Comparison of ENCODE assay signal across 20 mouse cellular contexts in genomic region chr11:86662986-86663895, GRCm38 (mm10). TPM values are rescaled to one million over a fixed set of nuclear protein-coding genes. Genes with fewer than 3 reads are reported as not detected.
A peak's percentile ranks its signal among the peaks of the same experiment; 100 is the strongest.
DNase-seq lines count a peak whose midpoint lies in the region; ATAC-seq and TF ChIP-seq lines count a peak whose summit lies in the region.
"Had no signal": no experiment of that assay in that cellular context is flagged by ENCODE, and none has a peak within 500 bp of the region (broad histone marks: within the 10 kb centered on the region; RNA-seq: fewer than 3 reads in every experiment).

No protein-coding gene starts in this region.

- no peak overlapping the region for H3K27ac ChIP-seq in intestine, embryonic 15.5 days
- H3K27ac ChIP-seq in intestine, postnatal 0 days (ENCODE audit: low read depth, low read length): no peak overlapping the region
- H3K27ac ChIP-seq in liver, embryonic 12.5 days: peak overlapping the region; percentile 98
- H3K27ac ChIP-seq: hindbrain, embryonic 13.5 days; limb, embryonic 10.5 days; lung, embryonic 15.5 days had no signal

- H3K4me2 ChIP-seq in intestine, embryonic 15.5 days (replicated peaks): no peak overlapping the region
- no peak overlapping the region for H3K4me2 ChIP-seq in intestine, postnatal 0 days (replicated peaks; ENCODE audit: low read depth)
- H3K4me2 ChIP-seq in liver, embryonic 12.5 days: peak overlapping the region; percentile 63
- H3K4me2 ChIP-seq: hindbrain, embryonic 13.5 days; lung, embryonic 15.5 days had no signal

- TF ChIP-seq CTCF in intestine, postnatal 0 days (IDR thresholded peaks at IDR 0.05; ENCODE audit: low read depth): no peak

- H3K4me1 ChIP-seq in intestine, embryonic 15.5 days (replicated peaks): no peaks in the 10 kb centered on the region
- H3K4me1 ChIP-seq in intestine, postnatal 0 days (replicated peaks; ENCODE audit: control insufficient read depth, insufficient read depth, low read length): no peaks in the 10 kb centered on the region
- H3K4me1 ChIP-seq in liver, embryonic 12.5 days: peaks cover 74% of the 10 kb centered on the region
- H3K4me1 ChIP-seq: hindbrain, embryonic 13.5 days; limb, embryonic 10.5 days; lung, embryonic 15.5 days had no signal

- H3K36me3 ChIP-seq in intestine, embryonic 15.5 days: peaks cover 3% of the 10 kb centered on the region; the same call in 1 of the 2 replicates
- peaks cover 44% of the 10 kb centered on the region for H3K36me3 ChIP-seq in intestine, postnatal 0 days (ENCODE audit: control insufficient read depth, insufficient read depth)
- peaks cover 62% of the 10 kb centered on the region for H3K36me3 ChIP-seq in liver, embryonic 12.5 days

- no peaks in the 10 kb centered on the region for H3K27me3 ChIP-seq in intestine, embryonic 15.5 days (replicated peaks)
- no peaks in the 10 kb centered on the region for H3K27me3 ChIP-seq in intestine, postnatal 0 days (replicated peaks; ENCODE audit: control insufficient read depth, insufficient read depth, low read length)
- H3K27me3 ChIP-seq in liver, embryonic 12.5 days (replicated peaks): no peaks in the 10 kb centered on the region
- H3K27me3 ChIP-seq: hindbrain, embryonic 13.5 days; lung, embryonic 15.5 days; megakaryocyte, embryonic 14.5 days had no signal

- WGBS in intestine, embryonic 15.5 days: 93% methylated on average over 8 of the region's 8 CpGs
- 91% methylated on average over 8 of the region's 8 CpGs for WGBS in intestine, postnatal 0 days
- 31% methylated on average over 8 of the region's 8 CpGs for WGBS in liver, embryonic 12.5 days (ENCODE audit: insufficient replicate concordance)

- H3K9ac ChIP-seq in intestine, embryonic 15.5 days: no peak overlapping the region
- no peak overlapping the region for H3K9ac ChIP-seq in intestine, postnatal 0 days (ENCODE audit: low read depth, low read length)
- H3K9ac ChIP-seq in liver, embryonic 12.5 days: peak overlapping the region; percentile 57; the same call in 1 of the 2 replicates
- H3K9ac ChIP-seq: forebrain, postnatal 0 days; hindbrain, embryonic 13.5 days; lung, embryonic 15.5 days had no signal

- DNase-seq in c-Kit-positive CD71-positive TER-119-negative erythroid progenitor cells, embryonic 14.5 days (ENCODE audit: low read depth): peak; percentile 75
- DNase-seq in spleen, postnatal 10 days (ENCODE audit: low spot score in 2 of 2): peak; percentile 32 to 45
- no peak for DNase-seq in urinary bladder, postnatal 14 days (ENCODE audit: low spot score)
- DNase-seq in right cerebral cortex, postnatal 10 days (ENCODE audit: low spot score in 2 of 2): no peak
- DNase-seq: adrenal gland, postnatal 10 days; cerebellum, adult 9-11 months; embryo, embryonic 11 days; forebrain, postnatal 0 days; gastrocnemius, postnatal 10 days; kidney, adult 18-20 months; kidney, postnatal 36 days; right cerebral cortex, postnatal 4 days; thymus, postnatal 4 days had no signal

- H3K9me3 ChIP-seq in intestine, embryonic 15.5 days: no peaks in the 10 kb centered on the region
- no peaks in the 10 kb centered on the region for H3K9me3 ChIP-seq in intestine, postnatal 0 days (ENCODE audit: control insufficient read depth)
- no peaks in the 10 kb centered on the region for H3K9me3 ChIP-seq in liver, embryonic 12.5 days (replicated peaks)
- H3K9me3 ChIP-seq: hindbrain, embryonic 13.5 days; limb, embryonic 10.5 days; lung, embryonic 15.5 days; megakaryocyte, embryonic 14.5 days had no signal

- peak; percentile 72; the same call in 1 of the 2 replicates for ATAC-seq in intestine, embryonic 15.5 days
- no peak for ATAC-seq in intestine, postnatal 0 days
- peak; percentile 98 for ATAC-seq in liver, embryonic 12.5 days
- ATAC-seq: forebrain, postnatal 0 days had no signal

- H3K4me3 ChIP-seq in intestine, embryonic 15.5 days (replicated peaks): no peak overlapping the region
- no peak overlapping the region for H3K4me3 ChIP-seq in intestine, postnatal 0 days (ENCODE audit: low read depth, low read length)
- H3K4me3 ChIP-seq in liver, embryonic 12.5 days: no peak overlapping the region; the same call in 1 of the 2 replicates
- H3K4me3 ChIP-seq: hindbrain, embryonic 13.5 days; limb, embryonic 10.5 days; lung, embryonic 15.5 days; megakaryocyte, embryonic 14.5 days had no signal

RNA-seq across cellular contexts. Expression of gene Vmp1, which starts 20.4 kb away (rescaled TPM):
- 168 and 176 TPM in 2 replicates for polyA plus RNA-seq in intestine, embryonic 15.5 days (2015; fragmentation: Nextera tagmentation; extraction: Ambion mirVana)
- 387 and 408 TPM in 2 replicates for polyA plus RNA-seq in intestine, postnatal 0 days (2015; fragmentation: Nextera tagmentation; extraction: Ambion mirVana)
- 102 and 110 TPM in 2 replicates for polyA plus RNA-seq in liver, embryonic 12.5 days (2016; fragmentation: Nextera tagmentation; extraction: Ambion mirVana)

RNA-seq across cellular contexts. Expression of gene Ptrh2, which starts 20.5 kb away (rescaled TPM):
- polyA plus RNA-seq in intestine, embryonic 15.5 days (2015; fragmentation: Nextera tagmentation; extraction: Ambion mirVana): 31.0 and 33.1 TPM in 2 replicates
- 14.2 and 14.6 TPM in 2 replicates for polyA plus RNA-seq in intestine, postnatal 0 days (2015; fragmentation: Nextera tagmentation; extraction: Ambion mirVana)
- 26.1 and 26.8 TPM in 2 replicates for polyA plus RNA-seq in liver, embryonic 12.5 days (2016; fragmentation: Nextera tagmentation; extraction: Ambion mirVana)

Comparison
In these comparisons a context has a peak if more than half of its experiments do, and no peak if none do; other contexts are left out.
1. DNase-seq: peak in c-Kit-positive CD71-positive TER-119-negative erythroid progenitor cells, embryonic 14.5 days (single experiment) and spleen, postnatal 10 days (2 of 2); none in urinary bladder, postnatal 14 days (single experiment) and right cerebral cortex, postnatal 10 days (0 of 2).